Mouse (Mus musculus) embryonic facial prominence, embryonic 11.5 days (tissue): Measurements from ENCODE around the gene Gm21992. TPM values are rescaled to one million over a fixed set of nuclear protein-coding genes. Genes with fewer than 3 reads are reported as not detected.
"Not testable (repeated sequence)": the region's sequence is repeated elsewhere in the genome, so short reads cannot be mapped to it uniquely, and the experiment has no call there.

Experiments
- ATAC-seq: fragments of 200-750 bp; cut with Nextera tagmentation; replicated peaks from 2 replicates; pipeline ENCODE4 v1.8.0; 2017; ENCODE audit warnings: low read depth; ENCODE audit not compliant: insufficient number of reproducible peaks, low FRiP score, low TSS enrichment
- DNase-seq: peaks from one replicate; pipeline ENCODE4 v3.0.0-alpha.2; 2015; ENCODE audit warnings: low spot score
- H3K27ac ChIP-seq: fragments of 300-500 bp; sonication (generic); replicated peaks from 2 replicates; pipeline ENCODE4 v1.5.1; 2014; ENCODE audit warnings: mild to moderate bottlenecking, low read depth, low read length, control low read depth
- H3K27me3 ChIP-seq: fragments of 300-500 bp; sonication (generic); 2 replicates; pipeline ENCODE4 v1.6.1; 2014; ENCODE audit warnings: mild to moderate bottlenecking, low read length, moderate library complexity, mixed read lengths; ENCODE audit not compliant: control insufficient read depth, insufficient read depth
- H3K36me3 ChIP-seq: fragments of 300-500 bp; sonication (generic); replicated peaks from 2 replicates; pipeline ENCODE4 v1.6.1; 2014; ENCODE audit warnings: low read depth, mild to moderate bottlenecking, low read length, moderate library complexity, mixed read lengths; ENCODE audit not compliant: control insufficient read depth, insufficient read depth
- H3K4me1 ChIP-seq: fragments of 300-500 bp; sonication (generic); 2 replicates; pipeline ENCODE4 v1.6.1; 2014; ENCODE audit warnings: low read length, mixed read lengths; ENCODE audit not compliant: control insufficient read depth, insufficient read depth
- H3K4me2 ChIP-seq: fragments of 300-500 bp; sonication (generic); 2 replicates; pipeline ENCODE4 v1.6.1; 2014; ENCODE audit warnings: low read depth, mild to moderate bottlenecking, control low read depth, low read length, moderate library complexity
- H3K4me3 ChIP-seq: fragments of 300-500 bp; sonication (generic); 2 replicates; pipeline ENCODE4 v1.5.1; 2014; ENCODE audit warnings: low read depth, low read length, control low read depth
- H3K9ac ChIP-seq: fragments of 300-500 bp; sonication (generic); replicated peaks from 2 replicates; pipeline ENCODE4 v1.6.1; 2014; ENCODE audit warnings: mild to moderate bottlenecking, control low read depth, low read length
- H3K9me3 ChIP-seq: fragments of 300-500 bp; sonication (generic); replicated peaks from 2 replicates; pipeline ENCODE4 v1.6.1; 2016; ENCODE audit warnings: mild to moderate bottlenecking, low read length, inconsistent platforms, mixed read lengths; ENCODE audit not compliant: control insufficient read depth
- WGBS: fragments of 180-500 bp; shearing (Covaris S2); extraction: QIAGEN DNeasy Blood & Tissue Kit; methylation state at CpG from one replicate; pipeline ENCODE4 v1.1.7; 2014; 5-methylcytosine and 5-hydroxymethylcytosine counted together
- polyA plus RNA-seq: library from polyadenylated mRNA; unstranded; fragments of >200 nt; fragmentation: Nextera tagmentation; extraction: Ambion mirVana; gene quantifications from 2 replicates; pipeline ENCODE4 v1.2.1, GENCODE M21; 2014

Gene Gm21992
- polyA plus RNA-seq, 1 experiment from 2014 or later, result 25.8 TPM

- Histone ChIP-seq H3K27me3 (no peaks in the 10 kb centered on the region), H3K4me2 (no peak overlapping the region), H3K27ac (no peak overlapping the region), H3K9me3 (no peaks in the 10 kb centered on the region), H3K36me3 (no peaks in the 10 kb centered on the region), H3K9ac (no peak overlapping the region), H3K4me1 (no peaks in the 10 kb centered on the region), H3K4me3 (no peak overlapping the region)
- ATAC-seq, result no peak
- WGBS, result 79% methylated on average over 8 of the region's 8 CpGs
- no peak for DNase-seq
These were observed 22.6 kb upstream of the Gm21992 start for GRCm38 (mm10) chr19:4833977-4834376.

GRCm38 (mm10) chr19:4829156-4829555, 17.7 kb upstream of the Gm21992 start:
- no peaks in the 10 kb centered on the region for H3K36me3 ChIP-seq
- no peaks in the 10 kb centered on the region for H3K9me3 ChIP-seq
- no peaks in the 10 kb centered on the region for H3K4me1 ChIP-seq
- 70% methylated on average over 7 of the region's 7 CpGs for WGBS
- H3K27me3 ChIP-seq, result no peaks in the 10 kb centered on the region
- ATAC-seq, result no peak
- no peak overlapping the region for H3K4me3 ChIP-seq
- H3K9ac ChIP-seq, result no peak overlapping the region
- no peak overlapping the region for H3K27ac ChIP-seq
- DNase-seq, result no peak
- H3K4me2 ChIP-seq, result no peak overlapping the region

GRCm38 (mm10) chr19:4828444-4829114, 17.2 kb upstream of the Gm21992 start:
- DNase-seq (peak; percentile 8), ATAC-seq (no peak)
- WGBS, result 53% methylated on average over 16 of the region's 16 CpGs
- H3K27me3 ChIP-seq, result no peaks in the 10 kb centered on the region
- no peak overlapping the region for H3K4me3 ChIP-seq
- H3K4me1 ChIP-seq, result no peaks in the 10 kb centered on the region
- H3K27ac ChIP-seq, result no peak overlapping the region
- no peaks in the 10 kb centered on the region for H3K36me3 ChIP-seq
- no peaks in the 10 kb centered on the region for H3K9me3 ChIP-seq
- H3K4me2 ChIP-seq, result no peak overlapping the region
- no peak overlapping the region for H3K9ac ChIP-seq

GRCm38 (mm10) chr19:4820678-4821303, 9.4 kb upstream of the Gm21992 start:
- no peaks in the 10 kb centered on the region for H3K9me3 ChIP-seq
- ATAC-seq (no peak), DNase-seq (no peak)
- H3K4me1 ChIP-seq, result no peaks in the 10 kb centered on the region
- 90% methylated on average over 5 of the region's 5 CpGs for WGBS
- no peak overlapping the region for H3K4me3 ChIP-seq
- no peak overlapping the region for H3K27ac ChIP-seq
- no peaks in the 10 kb centered on the region for H3K36me3 ChIP-seq
- H3K9ac ChIP-seq, result no peak overlapping the region
- no peak overlapping the region for H3K4me2 ChIP-seq
- H3K27me3 ChIP-seq, result no peaks in the 10 kb centered on the region

GRCm38 (mm10) chr19:4817182-4817835, 5.9 kb upstream of the Gm21992 start:
- no peak for ATAC-seq
- H3K27me3 ChIP-seq, result no peaks in the 10 kb centered on the region
- H3K36me3 ChIP-seq, result no peaks in the 10 kb centered on the region
- H3K4me2 ChIP-seq, result no peak overlapping the region
- H3K27ac ChIP-seq, result no peak overlapping the region
- H3K4me3 ChIP-seq, result no peak overlapping the region
- H3K9ac ChIP-seq, result no peak overlapping the region
- no peaks in the 10 kb centered on the region for H3K9me3 ChIP-seq
- WGBS, result 67% methylated on average over 1 of the region's 1 CpGs
- peak; percentile 8 for DNase-seq
- H3K4me1 ChIP-seq, result no peaks in the 10 kb centered on the region

GRCm38 (mm10) chr19:4813015-4813414, 1.6 kb upstream of the Gm21992 start:
- Histone ChIP-seq H3K27me3 (no peaks in the 10 kb centered on the region), H3K4me3 (no peak overlapping the region), H3K4me2 (no peak overlapping the region), H3K4me1 (no peaks in the 10 kb centered on the region), H3K36me3 (no peaks in the 10 kb centered on the region), H3K9me3 (no peaks in the 10 kb centered on the region), H3K27ac (no peak overlapping the region), H3K9ac (no peak overlapping the region)
- 80% methylated on average over 5 of the region's 6 CpGs for WGBS
- ATAC-seq (no peak), DNase-seq (peak; percentile 35)

- Histone ChIP-seq H3K4me3 (peak overlapping the region; percentile 76), H3K9ac (peak overlapping the region; percentile 92), H3K4me2 (peak overlapping the region; percentile 49)
- H3K27me3 ChIP-seq, H3K4me1 ChIP-seq, H3K27ac ChIP-seq, DNase-seq, H3K9me3 ChIP-seq, H3K36me3 ChIP-seq, ATAC-seq: not testable (repeated sequence)
- WGBS, result 79% methylated on average over 8 of the region's 8 CpGs
These were observed 1.0 kb upstream of the Gm21992 start for GRCm38 (mm10) chr19:4812334-4812949.

- H3K27ac ChIP-seq, result peak overlapping the region; percentile 68
- H3K4me3 ChIP-seq, result peak overlapping the region; percentile 76
- ATAC-seq (peak; percentile 49), DNase-seq (no peak)
- H3K4me1 ChIP-seq, result no peaks in the 10 kb centered on the region
- no peaks in the 10 kb centered on the region for H3K36me3 ChIP-seq
- 7% methylated on average over 12 of the region's 12 CpGs for WGBS
- peak overlapping the region; percentile 49 for H3K4me2 ChIP-seq
- H3K9me3 ChIP-seq, result no peaks in the 10 kb centered on the region
- H3K9ac ChIP-seq, result peak overlapping the region; percentile 92
- H3K27me3 ChIP-seq, result no peaks in the 10 kb centered on the region
These were observed 464 bp upstream of the Gm21992 start for GRCm38 (mm10) chr19:4811909-4812242.
